Mouse (Mus musculus): ENCODE data around the gene Neurl1a.
A peak's percentile ranks its signal among the peaks of the same experiment; 100 is the strongest.

- TF ChIP-seq CTCF (conservative IDR thresholded peaks at IDR 0.05; ENCODE audit: insufficient read depth, insufficient read length, low read depth, low read length): 0 out of 2 replicates have a peak, but pooled peaks have one; percentile 5
- TF ChIP-seq POLR2A (IDR thresholded peaks at IDR 0.05; ENCODE audit: low read depth, low read length): no peak
These were observed 3.1 kb upstream of the Neurl1a start for GRCm38 (mm10) chr19:47175472-47175871.
